Mouse (Mus musculus) C2C12 (cell line): Measurements from ENCODE around the gene Cfap97d1.

Source experiments
- CTCF ChIP-seq: IDR thresholded peaks from one replicate; pipeline ENCODE4 v1.5.1; 2011; ENCODE audit not compliant: control insufficient read depth, insufficient read depth, insufficient read length
- MYOD1 ChIP-seq: IDR thresholded peaks from one replicate; pipeline ENCODE4 v1.6.1; 2011; ENCODE audit warnings: low read depth; ENCODE audit not compliant: control insufficient read depth, insufficient read length
- MYOG ChIP-seq: IDR thresholded peaks from one replicate; pipeline ENCODE4 v1.6.1; 2011; ENCODE audit not compliant: control insufficient read depth, insufficient read length; ENCODE audit errors: extremely low read depth
- USF1 ChIP-seq: IDR thresholded peaks from one replicate; pipeline ENCODE4 v1.6.1; 2011; ENCODE audit warnings: low read depth, mild to moderate bottlenecking, control low read depth, moderate library complexity

- TF ChIP-seq CTCF (no peak), USF1 (no peak), MYOD1 (peak; percentile 78), MYOG (no peak)
Observed at GRCm38 (mm10) chr11:101952541-101953341, 31.3 kb upstream of the Cfap97d1 start.
